Mouse (Mus musculus) erythroblast, embryonic 14.5 days (primary cell): Measurements from ENCODE around the gene Lmo1.

Experiments used
- GATA1 ChIP-seq: IDR thresholded peaks from 2 replicates; pipeline ENCODE4 v1.6.1; 2012; ENCODE audit warnings: low read length, inconsistent platforms, mixed read lengths
- TAL1 ChIP-seq: IDR thresholded peaks from 3 replicates; pipeline ENCODE4 v1.6.1; 2012; ENCODE audit warnings: low read length, inconsistent platforms, mixed read lengths

DNA sequence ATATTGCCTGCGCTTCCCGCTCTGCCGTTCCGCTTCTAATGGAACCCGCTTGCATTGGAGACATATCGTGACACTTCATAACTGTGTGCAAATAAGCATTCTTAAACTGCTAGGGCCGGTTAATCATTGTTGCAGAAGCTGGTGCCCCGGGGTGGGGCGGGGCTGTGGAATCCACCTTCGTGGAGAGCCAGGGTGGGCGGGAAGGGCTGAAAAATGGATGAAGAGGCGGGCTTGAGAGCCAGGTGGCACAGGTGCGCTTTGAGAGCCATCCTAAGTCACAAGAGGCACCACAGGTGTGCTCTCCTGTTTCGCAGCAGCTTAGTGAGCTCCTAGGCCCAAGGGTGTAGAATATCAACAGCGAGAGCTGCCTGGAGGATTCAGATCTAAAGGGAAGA lies 46.7 kb upstream of the Lmo1 start:
- TF ChIP-seq GATA1 (no peak), TAL1 (no peak)
